Mouse (Mus musculus) retina, embryonic 14.5 days (tissue): Measurements from ENCODE around the gene Tppp3.

Experiments used
- DNase-seq: peaks from one replicate; pipeline ENCODE4 v3.0.0-alpha.2; 2015; ENCODE audit warnings: low spot score

Gene Tppp3

GRCm38 (mm10) chr8:105433021-105433420, 38.3 kb downstream of the Tppp3 start:
- DNase-seq: no peak

DNA sequence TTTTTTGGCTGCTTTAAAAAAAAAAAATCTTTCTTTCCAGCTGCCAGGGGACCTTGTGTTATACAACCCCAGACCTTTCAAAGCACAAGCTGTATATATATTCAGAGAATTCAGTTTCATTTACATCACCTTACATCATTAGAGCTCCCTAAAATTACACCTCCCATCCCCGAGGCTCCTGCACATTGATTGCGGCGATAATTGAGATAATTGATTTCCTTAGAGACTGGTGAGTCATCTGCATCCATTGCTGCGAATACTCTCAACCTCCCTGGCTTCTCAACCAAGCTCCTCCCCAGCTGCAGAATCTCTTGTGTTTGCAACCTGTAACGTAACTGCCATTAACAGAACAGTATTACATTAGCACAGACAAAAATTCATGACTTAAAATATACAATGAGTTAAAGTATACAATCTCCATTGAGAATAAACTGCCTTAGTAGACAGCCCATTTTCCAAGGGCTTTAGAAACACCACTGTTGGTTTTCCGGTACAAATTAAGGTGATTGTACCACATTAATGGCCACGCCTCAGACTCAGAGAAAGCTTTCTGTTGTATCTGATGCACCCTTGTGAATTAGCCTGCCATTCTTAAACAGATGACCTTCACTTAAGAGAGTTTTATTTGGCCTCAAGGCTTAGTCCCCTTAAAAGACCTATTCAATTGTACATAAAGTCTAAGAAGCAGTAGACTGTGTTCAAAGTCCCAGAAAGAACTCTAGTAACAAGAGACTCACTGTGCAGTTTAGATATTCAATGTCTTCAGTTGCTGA, 39.4 kb downstream of the Tppp3 start:
- no peak for DNase-seq

GRCm38 (mm10) chr8:105426878-105427277, 44.4 kb downstream of the Tppp3 start:
- DNase-seq: no peak

DNA sequence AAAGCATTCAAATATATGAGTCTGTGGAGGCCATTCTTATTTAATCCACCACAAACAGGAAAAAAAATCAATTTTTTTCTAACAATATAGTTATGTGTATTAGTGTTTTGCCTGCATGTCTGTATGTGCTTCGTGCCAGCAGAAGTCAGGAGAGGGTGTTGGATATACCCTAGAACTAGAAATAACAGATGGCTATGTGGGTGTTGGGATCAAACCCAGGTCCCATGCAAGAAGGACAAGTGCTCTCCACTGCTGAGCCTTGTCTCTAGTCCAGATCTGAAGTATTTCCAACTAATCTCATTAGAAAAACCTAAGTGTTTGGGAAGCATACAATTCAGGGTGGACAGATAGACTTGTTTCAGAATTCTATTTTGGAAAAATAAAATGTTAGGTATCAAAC, 49.3 kb downstream of the Tppp3 start:
- no peak for DNase-seq

- DNase-seq: no peak
Measured at GRCm38 (mm10) chr8:105419800-105420199, 51.5 kb downstream of the Tppp3 start.

GRCm38 (mm10) chr8:105418992-105419391, 52.3 kb downstream of the Tppp3 start:
- DNase-seq: no peak
